Mouse (Mus musculus): Measurements from ENCODE around the gene Top3b. TPM values are rescaled to one million over a fixed set of nuclear protein-coding genes. Genes with fewer than 3 reads are reported as not detected.
A peak's percentile ranks its signal among the peaks of the same experiment; 100 is the strongest.
"Not testable (repeated sequence)": the region's sequence is repeated elsewhere in the genome, so short reads cannot be mapped to it uniquely, and the experiment has no call there.

The Top3b gene
- total RNA-seq, 1 experiment = 140 TPM

DNA sequence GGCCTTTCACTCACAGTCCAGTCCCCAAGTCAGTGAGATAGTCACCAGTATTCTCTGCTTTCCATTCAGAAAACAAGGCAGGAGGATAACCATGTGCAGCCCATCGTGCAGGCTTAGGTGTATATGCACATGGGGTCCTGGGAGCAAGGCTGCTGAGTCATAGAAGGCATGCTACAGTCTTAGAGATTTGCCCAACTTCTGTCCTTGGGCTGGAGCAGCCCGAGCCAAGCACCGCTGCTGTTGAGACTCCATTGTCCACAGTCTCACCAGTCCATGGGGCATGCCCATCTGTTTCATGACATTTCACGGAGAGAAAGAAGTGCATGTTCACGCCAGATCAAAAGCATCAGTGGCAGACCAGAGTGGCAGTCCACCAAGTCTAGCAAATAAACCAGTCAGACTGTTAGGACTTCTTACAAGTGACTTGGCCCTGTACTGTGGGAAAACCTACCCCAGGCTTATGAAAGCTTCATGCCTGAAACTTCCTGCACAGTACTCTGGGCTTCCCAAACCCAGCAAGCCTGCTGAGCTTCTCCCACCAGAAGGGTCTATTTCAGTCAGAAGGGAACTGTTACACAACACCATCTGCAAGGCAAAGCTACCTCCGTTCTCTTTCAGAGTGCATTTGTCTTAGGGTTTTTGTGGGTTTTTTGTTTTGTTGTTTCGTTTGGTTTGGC lies 48.0 kb downstream of the Top3b start:
- TF ChIP-seq CHD2 (IDR thresholded peaks at IDR 0.05; ENCODE audit: low read depth, low read length) = no peak
- TF ChIP-seq ZC3H11A (IDR thresholded peaks at IDR 0.05; ENCODE audit: borderline replicate concordance, low read depth, low read length) = no peak
- no peak for TF ChIP-seq MAFK (IDR thresholded peaks at IDR 0.05; ENCODE audit: insufficient read depth, low read depth, low read length)
- TF ChIP-seq ZNF384 (IDR thresholded peaks at IDR 0.05; ENCODE audit: low read depth, low read length) = no peak
- TF ChIP-seq HCFC1 (IDR thresholded peaks at IDR 0.05; ENCODE audit: borderline replicate concordance, insufficient read depth, low read length) = no peak
- H3K27ac ChIP-seq (ENCODE audit: insufficient read depth, low read depth, low read length, poor library complexity, severe bottlenecking) = no peak overlapping the region
- no peak for DNase-seq (ENCODE audit: low read depth, low spot score)
- H3K4me1 ChIP-seq (ENCODE audit: control insufficient read depth in 2 of 2, insufficient read depth in 2 of 2, low read length in 2 of 2, poor library complexity in 1 of 2) = peaks cover 1 to 6% of the 10 kb centered on the region in 2 experiments; a peak in 1 of 4 replicates
- H3K36me3 ChIP-seq (ENCODE audit: control insufficient read depth, insufficient read depth, low read length, poor library complexity, severe bottlenecking) = peaks cover 73% of the 10 kb centered on the region
- H3K9ac ChIP-seq (ENCODE audit: insufficient read depth, low read depth, low read length, poor library complexity, severe bottlenecking) = no peak overlapping the region
- no peak overlapping the region for H3K4me3 ChIP-seq (ENCODE audit: insufficient read depth in 1 of 2, low read depth in 1 of 2, low read length in 2 of 2, poor library complexity in 1 of 2, severe bottlenecking in 1 of 2)
- no peaks in the 10 kb centered on the region for H3K9me3 ChIP-seq (ENCODE audit: control insufficient read depth, insufficient read depth, low read depth, low read length)
- in situ Hi-C loops (cut with MboI; ENCODE audit: low sequenced_read_pairs in 2 of 2, unreplicated experiment in 2 of 2) = no loop called here

DNA sequence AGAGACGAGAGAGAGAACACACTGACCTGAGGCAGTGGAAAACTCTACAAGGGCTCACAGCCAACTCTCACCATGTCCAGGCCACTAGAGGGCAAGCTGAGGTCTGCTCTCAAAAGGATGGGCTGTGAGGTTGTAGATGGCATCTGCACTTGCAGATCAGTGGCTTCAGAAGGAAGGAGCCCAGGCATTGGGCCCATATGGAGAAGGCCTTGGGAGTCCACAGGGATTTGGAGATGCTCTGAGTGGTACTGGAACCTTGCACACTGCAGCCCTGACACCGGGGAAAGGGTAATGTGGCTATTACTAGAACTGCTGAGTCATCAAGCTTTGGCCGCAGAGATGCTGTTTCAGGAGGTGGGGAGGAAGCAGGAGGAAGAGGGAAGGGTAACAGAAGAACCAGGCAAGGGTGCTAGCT lies 50.5 kb downstream of the Top3b start:
- no peak overlapping the region for H3K4me3 ChIP-seq (ENCODE audit: insufficient read depth in 1 of 2, low read depth in 1 of 2, low read length in 2 of 2, poor library complexity in 1 of 2, severe bottlenecking in 1 of 2)
- no peak overlapping the region for H3K27ac ChIP-seq (ENCODE audit: insufficient read depth, low read depth, low read length, poor library complexity, severe bottlenecking)
- DNase-seq (ENCODE audit: low read depth, low spot score) = no peak
- no peak overlapping the region for H3K9ac ChIP-seq (ENCODE audit: insufficient read depth, low read depth, low read length, poor library complexity, severe bottlenecking)
- peaks cover 69% of the 10 kb centered on the region for H3K36me3 ChIP-seq (ENCODE audit: control insufficient read depth, insufficient read depth, low read length, poor library complexity, severe bottlenecking)
- H3K9me3 ChIP-seq (ENCODE audit: control insufficient read depth, insufficient read depth, low read depth, low read length) = no peaks in the 10 kb centered on the region
- TF ChIP-seq ZC3H11A (IDR thresholded peaks at IDR 0.05; ENCODE audit: borderline replicate concordance, low read depth, low read length) = no peak
- TF ChIP-seq MAFK (IDR thresholded peaks at IDR 0.05; ENCODE audit: insufficient read depth, low read depth, low read length) = peak; percentile 97
- in situ Hi-C loops (cut with MboI; ENCODE audit: low sequenced_read_pairs in 2 of 2, unreplicated experiment in 2 of 2) = no loop called here
- H3K4me1 ChIP-seq (ENCODE audit: control insufficient read depth in 2 of 2, insufficient read depth in 2 of 2, low read length in 2 of 2, poor library complexity in 1 of 2) = peaks cover 1 to 6% of the 10 kb centered on the region in 2 experiments; a peak in 1 of 4 replicates

DNA sequence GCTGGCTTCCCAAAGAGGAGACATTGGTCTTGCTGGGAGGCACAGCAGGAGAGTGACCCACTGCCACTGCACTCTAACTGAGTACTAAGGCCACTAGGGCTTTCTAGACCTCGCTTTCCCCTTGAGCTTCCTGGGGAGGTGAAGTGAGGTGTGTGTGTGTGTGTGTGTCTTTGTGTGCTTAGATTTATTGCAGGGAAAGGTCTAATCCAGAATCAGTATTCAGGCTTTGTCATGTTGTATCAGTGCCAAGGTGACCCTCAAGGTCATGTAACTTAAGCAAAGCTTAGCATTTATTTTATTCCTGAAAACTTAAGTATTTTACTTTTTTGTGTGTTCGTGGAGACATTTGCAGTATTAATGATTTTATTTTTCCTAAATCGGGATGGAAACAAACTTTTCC lies 53.9 kb downstream of the Top3b start:
- peaks cover 42% of the 10 kb centered on the region for H3K36me3 ChIP-seq (ENCODE audit: control insufficient read depth, insufficient read depth, low read length, poor library complexity, severe bottlenecking)
- TF ChIP-seq ZNF384 (IDR thresholded peaks at IDR 0.05; ENCODE audit: low read depth, low read length) (no peak), MAFK (IDR thresholded peaks at IDR 0.05; ENCODE audit: insufficient read depth, low read depth, low read length) (no peak), ZC3H11A (IDR thresholded peaks at IDR 0.05; ENCODE audit: borderline replicate concordance, low read depth, low read length) (no peak), CHD2 (IDR thresholded peaks at IDR 0.05; ENCODE audit: low read depth, low read length) (no peak), HCFC1 (IDR thresholded peaks at IDR 0.05; ENCODE audit: borderline replicate concordance, insufficient read depth, low read length) (no peak)
- H3K4me3 ChIP-seq (ENCODE audit: insufficient read depth in 1 of 2, low read depth in 1 of 2, low read length in 2 of 2, poor library complexity in 1 of 2, severe bottlenecking in 1 of 2) = no peak overlapping the region
- no peak overlapping the region for H3K27ac ChIP-seq (ENCODE audit: insufficient read depth, low read depth, low read length, poor library complexity, severe bottlenecking)
- H3K9me3 ChIP-seq (ENCODE audit: control insufficient read depth, insufficient read depth, low read depth, low read length) = no peaks in the 10 kb centered on the region
- in situ Hi-C loops (cut with MboI; ENCODE audit: low sequenced_read_pairs in 2 of 2, unreplicated experiment in 2 of 2) = no loop called here
- no peak overlapping the region for H3K9ac ChIP-seq (ENCODE audit: insufficient read depth, low read depth, low read length, poor library complexity, severe bottlenecking)
- peaks cover 1 to 6% of the 10 kb centered on the region in 2 experiments; a peak in 1 of 4 replicates for H3K4me1 ChIP-seq (ENCODE audit: control insufficient read depth in 2 of 2, insufficient read depth in 2 of 2, low read length in 2 of 2, poor library complexity in 1 of 2)
- no peak for DNase-seq (ENCODE audit: low read depth, low spot score)

DNA sequence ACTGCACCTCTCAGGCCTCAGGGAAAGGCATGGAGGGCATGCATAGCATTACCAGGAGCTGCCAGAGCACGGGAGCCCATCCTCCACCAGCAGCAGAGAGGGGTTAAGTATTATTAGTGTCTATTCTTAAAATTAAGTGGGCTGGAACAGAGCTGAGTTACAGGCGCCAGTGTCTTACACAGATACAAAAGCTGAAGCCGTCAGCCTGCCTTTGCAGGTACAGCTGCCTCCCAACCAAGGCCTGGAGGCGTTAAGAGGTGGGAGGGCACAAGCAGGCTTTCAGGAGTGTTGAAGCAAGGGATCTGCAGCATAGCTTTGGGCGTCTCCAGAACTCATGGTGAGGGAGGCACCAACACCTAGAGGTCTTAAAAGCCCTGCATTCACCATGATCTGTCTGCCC lies 56.0 kb downstream of the Top3b start:
- Histone ChIP-seq H3K4me3 (ENCODE audit: insufficient read depth in 1 of 2, low read depth in 1 of 2, low read length in 2 of 2, poor library complexity in 1 of 2, severe bottlenecking in 1 of 2) (no peak overlapping the region), H3K9me3 (ENCODE audit: control insufficient read depth, insufficient read depth, low read depth, low read length) (no peaks in the 10 kb centered on the region), H3K36me3 (ENCODE audit: control insufficient read depth, insufficient read depth, low read length, poor library complexity, severe bottlenecking) (peaks cover 27% of the 10 kb centered on the region), H3K9ac (ENCODE audit: insufficient read depth, low read depth, low read length, poor library complexity, severe bottlenecking) (no peak overlapping the region), H3K27ac (ENCODE audit: insufficient read depth, low read depth, low read length, poor library complexity, severe bottlenecking) (no peak overlapping the region), H3K4me1 (ENCODE audit: control insufficient read depth in 2 of 2, insufficient read depth in 2 of 2, low read length in 2 of 2, poor library complexity in 1 of 2) (0 out of 4 replicates have a peak, but pooled peaks cover 0 to 1% of the 10 kb centered on the region in 2 experiments)
- no peak for DNase-seq (ENCODE audit: low read depth, low spot score)
- TF ChIP-seq CHD2 (IDR thresholded peaks at IDR 0.05; ENCODE audit: low read depth, low read length) = no peak
- no peak for TF ChIP-seq ZNF384 (IDR thresholded peaks at IDR 0.05; ENCODE audit: low read depth, low read length)
- TF ChIP-seq ZC3H11A (IDR thresholded peaks at IDR 0.05; ENCODE audit: borderline replicate concordance, low read depth, low read length) = no peak
- TF ChIP-seq MAFK (IDR thresholded peaks at IDR 0.05; ENCODE audit: insufficient read depth, low read depth, low read length) = no peak
- TF ChIP-seq HCFC1 (IDR thresholded peaks at IDR 0.05; ENCODE audit: borderline replicate concordance, insufficient read depth, low read length) = no peak
- in situ Hi-C loops (cut with MboI; ENCODE audit: low sequenced_read_pairs in 2 of 2, unreplicated experiment in 2 of 2) = no loop called here

DNA sequence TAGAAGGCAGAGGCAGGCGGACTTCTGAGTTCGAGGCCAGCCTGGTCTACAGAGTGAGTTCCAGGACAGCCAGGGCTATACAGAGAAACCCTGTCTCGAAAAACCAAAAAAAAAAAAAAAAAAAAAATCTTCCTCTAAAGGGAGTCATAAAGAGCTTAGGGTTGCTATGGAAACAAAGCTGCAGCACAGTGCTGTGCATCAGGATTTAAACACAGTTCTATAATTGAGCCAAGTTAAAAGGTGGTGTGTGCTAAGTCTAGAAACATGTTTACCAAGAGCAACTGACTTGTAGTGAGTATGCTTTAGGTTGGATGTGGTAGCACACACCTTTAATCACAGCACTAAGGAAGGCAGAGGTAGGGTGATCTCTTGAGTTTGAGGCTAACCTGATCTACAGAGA lies 58.4 kb downstream of the Top3b start:
- H3K9ac ChIP-seq (ENCODE audit: insufficient read depth, low read depth, low read length, poor library complexity, severe bottlenecking); DNase-seq (ENCODE audit: low read depth, low spot score); H3K36me3 ChIP-seq (ENCODE audit: control insufficient read depth, insufficient read depth, low read length, poor library complexity, severe bottlenecking); H3K9me3 ChIP-seq (ENCODE audit: control insufficient read depth, insufficient read depth, low read depth, low read length); in situ Hi-C loops (cut with MboI; ENCODE audit: low sequenced_read_pairs in 2 of 2, unreplicated experiment in 2 of 2); H3K27ac ChIP-seq (ENCODE audit: insufficient read depth, low read depth, low read length, poor library complexity, severe bottlenecking); H3K4me1 ChIP-seq (ENCODE audit: control insufficient read depth in 2 of 2, insufficient read depth in 2 of 2, low read length in 2 of 2, poor library complexity in 1 of 2); H3K4me3 ChIP-seq (ENCODE audit: insufficient read depth in 1 of 2, low read depth in 1 of 2, low read length in 2 of 2, poor library complexity in 1 of 2, severe bottlenecking in 1 of 2): not testable (repeated sequence)
